Comparison of ENCODE assay signal across 8 mouse cellular contexts in genomic region chr2:181759041-181759440, GRCm38 (mm10). TPM values are rescaled to one million over a fixed set of nuclear protein-coding genes. Genes with fewer than 3 reads are reported as not detected.
DNase-seq lines count a peak whose midpoint lies in the region; ATAC-seq lines count a peak whose summit lies in the region.

No protein-coding gene starts in this region.

- no peaks in the 10 kb centered on the region for H3K27me3 ChIP-seq in hindbrain, embryonic 16.5 days (replicated peaks; ENCODE audit: control insufficient read depth, insufficient read depth, low read length)
- no peaks in the 10 kb centered on the region for H3K27me3 ChIP-seq in neural tube, embryonic 11.5 days (ENCODE audit: control insufficient read depth, insufficient read depth, low read length)
- H3K27me3 ChIP-seq in heart, embryonic 12.5 days (replicated peaks), result peaks cover 16% of the 10 kb centered on the region

- no peaks in the 10 kb centered on the region for H3K36me3 ChIP-seq in hindbrain, embryonic 16.5 days (ENCODE audit: control insufficient read depth, insufficient read depth, low read length)
- H3K36me3 ChIP-seq in neural tube, embryonic 11.5 days (ENCODE audit: control insufficient read depth, insufficient read depth, low read length), result no peaks in the 10 kb centered on the region
- no peaks in the 10 kb centered on the region for H3K36me3 ChIP-seq in heart, embryonic 12.5 days

- H3K4me3 ChIP-seq in hindbrain, embryonic 16.5 days (ENCODE audit: low read length), result no peak overlapping the region
- H3K4me3 ChIP-seq in neural tube, embryonic 11.5 days (ENCODE audit: low read depth, low read length), result no peak overlapping the region
- H3K4me3 ChIP-seq in heart, embryonic 12.5 days, result no peak overlapping the region

- H3K4me2 ChIP-seq in hindbrain, embryonic 16.5 days (ENCODE audit: low read length), result no peak overlapping the region
- no peak overlapping the region for H3K4me2 ChIP-seq in neural tube, embryonic 11.5 days (ENCODE audit: low read depth)
- no peak overlapping the region for H3K4me2 ChIP-seq in heart, embryonic 12.5 days

- peak; percentile 72 for ATAC-seq in hindbrain, embryonic 16.5 days
- peak; percentile 40; the same call in 1 of the 2 replicates for ATAC-seq in neural tube, embryonic 11.5 days (ENCODE audit: insufficient read depth, low FRiP score, low TSS enrichment)
- no peak for ATAC-seq in megakaryocyte, adult 5-6 weeks (ENCODE audit: poor library complexity, severe bottlenecking)
- no peak for ATAC-seq in heart, embryonic 12.5 days (ENCODE audit: insufficient number of reproducible peaks, low FRiP score)
- ATAC-seq in erythroid progenitor cell, adult 5-6 weeks (replicated peaks; ENCODE audit: low FRiP score, poor library complexity, severe bottlenecking), result no peak

- DNase-seq in brain, adult 2 months (ENCODE audit: low read depth, low spot score), result peak; percentile 98
- DNase-seq in embryo, embryonic 10.5 days (ENCODE audit: low spot score), result peak; percentile 51
- peak; percentile 68 for DNase-seq in neural tube, embryonic 11.5 days (ENCODE audit: low spot score)
- DNase-seq in adrenal gland, postnatal 4 days (ENCODE audit: low spot score in 2 of 2), result no peak

- H3K9me3 ChIP-seq in hindbrain, embryonic 16.5 days (ENCODE audit: control insufficient read depth, low read length), result no peaks in the 10 kb centered on the region
- H3K9me3 ChIP-seq in neural tube, embryonic 11.5 days (ENCODE audit: control insufficient read depth, low read length), result no peaks in the 10 kb centered on the region
- H3K9me3 ChIP-seq in heart, embryonic 12.5 days (replicated peaks), result no peaks in the 10 kb centered on the region

- 6% methylated on average over 4 of the region's 4 CpGs for WGBS in hindbrain, embryonic 16.5 days
- 37% methylated on average over 4 of the region's 4 CpGs for WGBS in neural tube, embryonic 11.5 days
- WGBS in heart, embryonic 12.5 days, result 37% methylated on average over 4 of the region's 4 CpGs

- no peak overlapping the region for H3K9ac ChIP-seq in hindbrain, embryonic 16.5 days (ENCODE audit: low read depth, low read length)
- H3K9ac ChIP-seq in neural tube, embryonic 11.5 days (ENCODE audit: low read length), result no peak overlapping the region; the same call in 1 of the 2 replicates
- H3K9ac ChIP-seq in heart, embryonic 12.5 days, result no peak overlapping the region

- no peak overlapping the region for H3K27ac ChIP-seq in hindbrain, embryonic 16.5 days (ENCODE audit: low read depth, low read length)
- H3K27ac ChIP-seq in neural tube, embryonic 11.5 days (ENCODE audit: low read depth, low read length), result peak overlapping the region; percentile 60; the same call in 1 of the 2 replicates
- no peak overlapping the region for H3K27ac ChIP-seq in heart, embryonic 12.5 days (ENCODE audit: poor library complexity, severe bottlenecking)

- peaks cover 15% of the 10 kb centered on the region for H3K4me1 ChIP-seq in hindbrain, embryonic 16.5 days (ENCODE audit: control insufficient read depth, insufficient read depth, low read depth, low read length)
- H3K4me1 ChIP-seq in neural tube, embryonic 11.5 days (ENCODE audit: control insufficient read depth, insufficient read depth, low read length), result peaks cover 19% of the 10 kb centered on the region
- no peaks in the 10 kb centered on the region for H3K4me1 ChIP-seq in heart, embryonic 12.5 days (replicated peaks)

RNA-seq across cellular contexts. Expression of gene Myt1, which starts 4.1 kb away (rescaled TPM):
- polyA plus RNA-seq in hindbrain, embryonic 16.5 days (2015; fragmentation: Nextera tagmentation; extraction: Ambion mirVana), result 11.0 and 12.9 TPM in 2 replicates
- polyA plus RNA-seq in neural tube, embryonic 11.5 days (2014; fragmentation: Nextera tagmentation; extraction: Ambion mirVana), result 36.6 and 42.3 TPM in 2 replicates
- total RNA-seq in megakaryocyte, adult 5-6 weeks (2015), result not detected in 2 replicates
- not detected in 2 replicates for total RNA-seq in megakaryocyte, adult 5-6 weeks (2017)
- total RNA-seq in adrenal gland, postnatal 4 days (2021), result 10 to 100 TPM; 14.7 TPM
- 0.06 TPM in 1 of 2 replicates, not detected in the other for polyA plus RNA-seq in heart, embryonic 12.5 days (2016; fragmentation: Nextera tagmentation; extraction: Ambion mirVana)
- total RNA-seq in erythroid progenitor cell, adult 5-6 weeks (2015; ENCODE audit: low replicate concordance), result not detected in 2 replicates
- total RNA-seq in erythroid progenitor cell, adult 5-6 weeks (2017; ENCODE audit: low replicate concordance), result not detected in 2 replicates

RNA-seq across cellular contexts. Expression of gene Oprl1, which starts 44.2 kb away (rescaled TPM):
- polyA plus RNA-seq in hindbrain, embryonic 16.5 days (2015; fragmentation: Nextera tagmentation; extraction: Ambion mirVana), result 93.8 and 96.3 TPM in 2 replicates
- polyA plus RNA-seq in neural tube, embryonic 11.5 days (2014; fragmentation: Nextera tagmentation; extraction: Ambion mirVana), result 19.9 and 21.5 TPM in 2 replicates
- not detected in 2 replicates for total RNA-seq in megakaryocyte, adult 5-6 weeks (2015)
- not detected in 2 replicates for total RNA-seq in megakaryocyte, adult 5-6 weeks (2017)
- 1 to 10 TPM; 4.0 to 6.0 TPM for total RNA-seq in adrenal gland, postnatal 4 days (2021)
- polyA plus RNA-seq in heart, embryonic 12.5 days (2016; fragmentation: Nextera tagmentation; extraction: Ambion mirVana), result 7.7 and 9.8 TPM in 2 replicates
- total RNA-seq in erythroid progenitor cell, adult 5-6 weeks (2015; ENCODE audit: low replicate concordance), result not detected in 2 replicates
- total RNA-seq in erythroid progenitor cell, adult 5-6 weeks (2017; ENCODE audit: low replicate concordance), result not detected in 2 replicates

Comparison
In these comparisons a context has a peak if more than half of its experiments do, and no peak if none do; other contexts are left out.
1. DNase-seq: peak in brain, adult 2 months (single experiment), embryo, embryonic 10.5 days (single experiment) and neural tube, embryonic 11.5 days (single experiment); none in adrenal gland, postnatal 4 days (0 of 2).
2. ATAC-seq: peak in hindbrain, embryonic 16.5 days (single experiment) and neural tube, embryonic 11.5 days (single experiment); none in megakaryocyte, adult 5-6 weeks (single experiment), heart, embryonic 12.5 days (single experiment) and erythroid progenitor cell, adult 5-6 weeks (single experiment).
3. RNA of gene Myt1, which starts 4.1 kb away (total RNA-seq): 14.7 TPM in adrenal gland, postnatal 4 days; not detected in megakaryocyte, adult 5-6 weeks and not detected in erythroid progenitor cell, adult 5-6 weeks; every median in the first group is over 10 times any median in the second.
4. RNA of gene Oprl1, which starts 44.2 kb away (total RNA-seq): 4.0 to 6.0 TPM in adrenal gland, postnatal 4 days; not detected in megakaryocyte, adult 5-6 weeks and not detected in erythroid progenitor cell, adult 5-6 weeks; every median in the first group is over 4 times any median in the second.